Mouse (Mus musculus) limb, embryonic 11.5 days (tissue): ENCODE data around the gene A2m. TPM values are rescaled to one million over a fixed set of nuclear protein-coding genes. Genes with fewer than 3 reads are reported as not detected.

ENCODE experiments used
- ATAC-seq: fragments of 200-750 bp; cut with Nextera tagmentation; 2 replicates; pipeline ENCODE4 v1.8.0; 2017; ENCODE audit warnings: low read depth; ENCODE audit not compliant: insufficient number of reproducible peaks, low FRiP score, low TSS enrichment
- DNase-seq: peaks from one replicate; pipeline ENCODE4 v3.0.0-alpha.2; 2015; ENCODE audit warnings: low spot score
- H3K27ac ChIP-seq: fragments of 300-500 bp; sonication (generic); replicated peaks from 2 replicates; pipeline ENCODE4 v1.5.1; 2014; ENCODE audit warnings: low read depth, mild to moderate bottlenecking, low read length
- H3K27me3 ChIP-seq: fragments of 300-500 bp; sonication (generic); 2 replicates; pipeline ENCODE4 v1.6.1; 2014; ENCODE audit warnings: mild to moderate bottlenecking, low read length, mixed read lengths; ENCODE audit not compliant: control insufficient read depth, insufficient read depth
- H3K36me3 ChIP-seq: fragments of 300-500 bp; sonication (generic); 2 replicates; pipeline ENCODE4 v1.6.1; 2014; ENCODE audit warnings: mild to moderate bottlenecking, low read length, moderate library complexity, mixed read lengths; ENCODE audit not compliant: control insufficient read depth, insufficient read depth
- H3K4me1 ChIP-seq: fragments of 300-500 bp; sonication (generic); 2 replicates; pipeline ENCODE4 v1.6.1; 2014; ENCODE audit warnings: low read length, mixed read lengths; ENCODE audit not compliant: control insufficient read depth, insufficient read depth
- H3K4me2 ChIP-seq: fragments of 300-500 bp; sonication (generic); 2 replicates; pipeline ENCODE4 v1.6.1; 2014; ENCODE audit warnings: low read depth, mild to moderate bottlenecking, moderate library complexity; ENCODE audit not compliant: severe bottlenecking
- H3K4me3 ChIP-seq: fragments of 300-500 bp; sonication (generic); 2 replicates; pipeline ENCODE4 v1.5.1; 2014; ENCODE audit warnings: low read depth, low read length
- H3K9ac ChIP-seq: fragments of 300-500 bp; sonication (generic); 2 replicates; pipeline ENCODE4 v1.6.1; 2014; ENCODE audit warnings: mild to moderate bottlenecking, low read length
- H3K9me3 ChIP-seq: fragments of 300-500 bp; sonication (generic); 2 replicates; pipeline ENCODE4 v1.6.1; 2016; ENCODE audit warnings: low read length; ENCODE audit not compliant: control insufficient read depth
- WGBS: fragments of 180-500 bp; shearing (Covaris S2); extraction: QIAGEN DNeasy Blood & Tissue Kit; methylation state at CpG from one replicate; pipeline ENCODE4 v1.1.7; 2014; 5-methylcytosine and 5-hydroxymethylcytosine counted together
- polyA plus RNA-seq: library from polyadenylated mRNA; unstranded; fragments of >200 nt; fragmentation: Nextera tagmentation; extraction: Ambion mirVana; gene quantifications from 2 replicates; pipeline ENCODE4 v1.2.1, GENCODE M21; 2014

The A2m gene
- polyA plus RNA-seq, 1 experiment from 2014 or later = 1.5 TPM

GRCm38 (mm10) chr6:121648499-121648898 is 13.3 kb downstream of the A2m start:
- no peak for ATAC-seq
- H3K27ac ChIP-seq = no peak overlapping the region
- 91% methylated on average over 11 of the region's 11 CpGs for WGBS
- H3K36me3 ChIP-seq = no peaks in the 10 kb centered on the region
- H3K9ac ChIP-seq = no peak overlapping the region
- H3K9me3 ChIP-seq = no peaks in the 10 kb centered on the region
- no peak for DNase-seq
- H3K27me3 ChIP-seq = no peaks in the 10 kb centered on the region
- H3K4me3 ChIP-seq = no peak overlapping the region
- H3K4me2 ChIP-seq = no peak overlapping the region
- no peaks in the 10 kb centered on the region for H3K4me1 ChIP-seq

Other genes starting within 250 kb of the A2m start
- gene Iqsec3, start 161.7 kb upstream of the A2m start, polyA plus RNA-seq = 0.07 TPM in 1 of 2 replicates, not detected in the other
- gene Gm7298, start 97.6 kb downstream of the A2m start, polyA plus RNA-seq = not detected in 2 replicates
- gene Mug1, start 203.2 kb downstream of the A2m start, polyA plus RNA-seq = not detected in 2 replicates